Mouse (Mus musculus) T-cell, adult 66 days (primary cell): ENCODE data around the gene Tulp3. TPM values are rescaled to one million over a fixed set of nuclear protein-coding genes. Genes with fewer than 3 reads are reported as not detected.

Experiments
- total RNA-seq, 2 experiments: library from RNA; stranded (reverse); gene quantifications; 3 replicates in 1 of 2; 4 replicates in 1 of 2; pipeline ENCODE4 v1.2.4; 2023

Tulp3 gene
- total RNA-seq: 1 to 10 TPM; 4.3 to 6.8 TPM

DNA sequence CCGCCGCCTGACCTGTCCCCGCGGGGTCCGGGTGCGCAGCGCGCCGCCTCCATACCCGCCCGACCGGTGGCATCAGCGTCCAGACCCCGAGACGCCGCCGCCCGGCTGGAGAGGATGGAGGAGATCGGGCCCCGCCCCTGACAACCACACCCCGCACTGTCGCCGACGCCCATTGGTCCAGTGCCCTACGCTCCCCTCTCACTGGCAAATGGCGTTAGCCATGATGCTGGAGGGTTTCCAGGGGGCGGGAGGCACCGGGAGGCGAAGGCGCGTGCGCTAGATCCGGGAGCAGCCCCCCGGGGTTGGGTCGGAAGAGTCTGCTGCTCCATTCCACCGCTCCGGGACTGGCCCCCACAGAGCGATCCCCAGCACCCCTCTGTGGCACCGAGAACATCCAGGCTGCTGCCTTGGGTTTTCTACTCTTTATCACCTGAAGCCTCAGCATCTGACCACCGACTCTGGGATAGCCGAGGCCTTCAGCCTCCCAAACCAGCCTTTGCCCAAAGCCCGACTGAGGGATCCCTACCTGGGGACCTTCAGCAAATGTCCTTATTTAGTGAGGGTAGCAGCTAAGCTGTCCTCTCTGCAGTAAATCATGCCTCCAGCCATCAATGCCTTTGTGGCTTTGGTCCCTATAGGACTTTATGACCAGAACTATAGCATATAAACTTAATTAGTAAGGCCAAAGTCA is at the start of gene Tulp3:
TSS of gene Tulp3 (minus strand) at position 126 of the 691 bp plus-strand sequence.

DNA sequence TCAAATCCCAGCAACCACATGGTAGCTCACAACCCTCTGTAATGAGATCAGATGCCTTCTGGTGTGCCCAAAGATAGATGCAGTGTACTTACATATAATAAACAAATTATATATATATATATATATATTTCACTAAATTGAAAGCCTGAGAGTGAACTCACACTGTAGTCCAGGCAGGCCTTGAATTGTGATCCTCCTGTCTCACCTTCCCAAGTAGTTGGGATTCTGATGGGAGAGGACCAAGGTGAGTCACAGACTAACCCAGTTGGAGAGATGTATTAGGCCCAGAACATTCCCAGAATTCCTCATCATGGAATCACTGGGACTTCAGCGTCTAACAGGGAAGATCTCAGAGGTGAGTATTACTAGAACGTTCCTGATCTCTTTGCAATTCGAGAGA is 43.3 kb upstream of the Tulp3 start, which contains the start of gene Nrip2:
TSS of gene Nrip2 (plus strand) at position 301 of the 400 bp plus-strand sequence.

DNA sequence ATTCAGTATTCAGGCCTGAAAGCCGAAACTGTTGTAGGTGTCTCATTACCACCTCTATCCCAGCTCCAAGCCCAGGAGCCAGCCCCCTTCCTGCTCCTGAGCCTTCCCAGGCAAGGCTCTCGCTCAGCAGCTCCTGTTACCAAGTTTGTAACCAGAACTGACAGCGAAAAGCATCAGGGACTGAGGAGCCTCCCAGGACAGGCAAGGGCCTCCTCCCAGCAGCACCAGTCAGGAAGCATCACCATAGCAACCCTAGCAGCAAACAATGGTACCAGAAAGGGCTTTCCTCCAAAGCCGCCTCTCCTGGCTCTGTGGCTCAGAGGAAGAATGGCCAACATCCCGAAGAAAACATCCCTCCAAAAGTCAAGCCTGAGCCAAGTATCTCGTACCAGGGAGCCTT is 19.5 kb upstream of the Tulp3 start, which contains the start of the genes Tex52 and Gm44596:
TSS of gene Tex52 (plus strand) at position 265 of the 400 bp plus-strand sequence.
TSS of gene Gm44596 (plus strand) at position 312 of the 400 bp plus-strand sequence.

DNA sequence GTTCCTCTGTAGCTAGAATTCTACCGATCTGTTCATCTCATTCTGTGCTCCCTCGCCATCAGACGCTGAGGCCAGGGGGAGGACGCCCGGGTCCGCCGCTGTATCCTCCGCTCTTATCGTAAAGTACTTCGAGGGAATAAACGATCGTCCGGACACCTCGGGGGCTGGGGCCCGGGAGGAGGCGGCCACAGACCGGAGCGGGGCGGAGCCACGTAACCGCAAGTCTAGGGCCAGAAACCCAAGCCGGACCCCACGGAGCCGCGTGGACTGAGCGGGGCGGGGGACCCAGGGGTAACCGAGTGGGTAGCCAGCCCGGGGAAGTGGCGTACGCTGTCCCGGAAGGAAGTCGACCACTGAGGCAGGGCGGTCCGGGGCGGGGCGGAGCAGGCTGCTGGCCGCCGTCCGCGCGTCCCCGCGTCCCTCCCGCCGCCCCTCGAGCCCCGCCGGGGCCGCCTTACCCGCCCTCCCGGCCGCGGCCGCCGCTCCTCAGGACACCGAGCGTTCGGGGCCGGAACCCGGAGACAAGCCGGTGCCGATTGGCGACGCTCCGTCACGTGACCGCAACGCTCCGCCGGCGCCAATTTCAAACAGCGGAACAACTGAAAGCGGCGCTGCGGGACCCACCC is 6.8 kb upstream of the Tulp3 start, which contains the start of the genes Rhno1 and Foxm1:
TSS of gene Rhno1 (minus strand) at position 531 of the 626 bp plus-strand sequence.
TSS of gene Foxm1 (plus strand) at position 587 of the 626 bp plus-strand sequence.

DNA sequence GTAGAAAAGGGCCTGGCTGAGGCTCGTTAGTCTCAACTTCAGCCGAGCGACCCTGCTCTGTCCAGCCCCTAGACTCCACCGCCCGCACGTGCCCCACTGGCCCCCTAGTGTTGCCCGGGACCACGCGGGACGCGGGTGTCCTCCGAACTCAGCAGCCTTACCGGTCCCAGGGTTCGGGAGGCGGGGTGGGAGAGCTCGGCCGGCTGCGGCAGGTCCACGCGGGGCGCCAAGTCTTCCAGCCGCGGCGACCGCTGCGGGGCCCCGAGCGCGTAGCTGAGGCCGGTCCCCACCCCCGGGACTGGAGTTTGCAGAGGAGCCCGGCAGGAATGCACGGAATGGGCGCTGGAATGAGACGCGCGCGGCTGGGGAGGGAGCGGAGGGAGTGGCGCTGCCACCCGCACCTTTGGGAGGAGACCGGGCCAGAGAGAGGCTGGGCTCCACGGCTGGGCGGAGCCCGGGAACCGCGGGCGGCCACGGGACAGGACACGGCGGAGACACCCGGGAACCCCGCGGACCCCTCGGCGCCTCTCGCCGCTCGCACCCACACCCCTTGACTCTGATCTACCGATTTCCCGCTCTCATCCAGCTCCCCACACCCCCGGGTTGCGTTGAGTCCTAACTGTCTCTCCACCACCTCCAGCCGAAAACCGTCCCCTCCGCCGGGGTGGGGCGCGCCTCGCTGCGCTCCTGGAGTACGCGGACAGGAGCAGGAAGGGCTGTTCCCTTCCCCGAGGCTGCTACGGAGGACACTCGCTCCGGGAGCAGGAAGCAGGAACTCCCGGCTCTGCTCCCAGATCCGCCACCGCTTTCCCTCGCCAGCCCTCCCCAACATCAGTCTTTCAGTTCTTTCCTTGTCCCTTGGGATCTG is 55.3 kb downstream of the Tulp3 start, which contains the start of gene Tead4:
TSS of gene Tead4 (minus strand) at position 690 of the 868 bp plus-strand sequence.

Other genes starting within 250 kb of the Tulp3 start
- gene Tspan9, start 212.3 kb downstream of the Tulp3 start, total RNA-seq: 1 to 10 TPM; 7.0 to 7.1 TPM
- not detected for gene Tead4, start 55.0 kb downstream of the Tulp3 start, total RNA-seq
- 10 to 100 TPM; 44.5 to 47.4 TPM for gene Rhno1, start 7.1 kb upstream of the Tulp3 start, total RNA-seq
- 10 to 100 TPM; 11.1 to 16.5 TPM for gene Foxm1, start 7.1 kb upstream of the Tulp3 start, total RNA-seq
- gene Tex52, start 19.6 kb upstream of the Tulp3 start, total RNA-seq: under 1 TPM; 0.44 to 0.96 TPM
- gene Gm44596, start 19.7 kb upstream of the Tulp3 start, total RNA-seq: not detected
- gene Nrip2, start 43.4 kb upstream of the Tulp3 start, total RNA-seq: not detected
- 10 to 100 TPM; 57.6 to 70.7 TPM for gene Itfg2, start 69.1 kb upstream of the Tulp3 start, total RNA-seq
- 100 to 1,000 TPM in 1 of 2 experiments, 10 to 100 TPM in 1; 99.0 to 120 TPM for gene Fkbp4, start 82.8 kb upstream of the Tulp3 start, total RNA-seq
- not detected for gene Pzp, start 170.9 kb upstream of the Tulp3 start, total RNA-seq
- not detected for gene A2ml1, start 225.8 kb upstream of the Tulp3 start, total RNA-seq